Mouse (Mus musculus) heart, embryonic 16.5 days (tissue): ENCODE measurements around the gene Nexn. TPM values are rescaled to one million over a fixed set of nuclear protein-coding genes. Genes with fewer than 3 reads are reported as not detected.

Source experiments
- ATAC-seq: fragments of 200-750 bp; cut with Nextera tagmentation; replicated peaks from 2 replicates; pipeline ENCODE4 v1.8.0; 2017; ENCODE audit warnings: moderate number of reproducible peaks; ENCODE audit not compliant: insufficient read depth, low FRiP score; ENCODE audit errors: extremely low read depth
- H3K27ac ChIP-seq: fragments of 300-500 bp; sonication (generic); 2 replicates; pipeline ENCODE4 v1.5.1; 2014; ENCODE audit warnings: mild to moderate bottlenecking, low read length, control low read depth, moderate library complexity
- H3K27me3 ChIP-seq: fragments of 300-500 bp; sonication (generic); 2 replicates; pipeline ENCODE4 v1.6.1; 2014; ENCODE audit warnings: low read length, mixed read lengths; ENCODE audit not compliant: control insufficient read depth, insufficient read depth
- H3K36me3 ChIP-seq: fragments of 300-500 bp; sonication (generic); 2 replicates; pipeline ENCODE4 v1.6.1; 2014; ENCODE audit not compliant: control insufficient read depth, insufficient read depth
- H3K4me1 ChIP-seq: fragments of 300-500 bp; sonication (generic); 2 replicates; pipeline ENCODE4 v1.6.1; 2014; ENCODE audit warnings: low read length, mixed read lengths; ENCODE audit not compliant: control insufficient read depth, insufficient read depth
- H3K4me2 ChIP-seq: fragments of 300-500 bp; sonication (generic); 2 replicates; pipeline ENCODE4 v1.6.1; 2014; ENCODE audit warnings: low read depth, mild to moderate bottlenecking, control low read depth, low read length
- H3K4me3 ChIP-seq: fragments of 300-500 bp; sonication (generic); 2 replicates; pipeline ENCODE4 v1.5.1; 2014; ENCODE audit warnings: mild to moderate bottlenecking, control low read depth, low read length
- H3K9ac ChIP-seq: fragments of 300-500 bp; sonication (generic); 2 replicates; pipeline ENCODE4 v1.6.1; 2014; ENCODE audit warnings: low read length, control low read depth
- H3K9me3 ChIP-seq: fragments of 300-500 bp; sonication (generic); replicated peaks from 2 replicates; pipeline ENCODE4 v1.6.1; 2016; ENCODE audit warnings: low read length; ENCODE audit not compliant: control insufficient read depth
- WGBS: fragments of 180-500 bp; shearing (Covaris S2); extraction: QIAGEN DNeasy Blood & Tissue Kit; methylation state at CpG from one replicate; pipeline ENCODE4 v1.1.7; 2014; 5-methylcytosine and 5-hydroxymethylcytosine counted together
- polyA plus RNA-seq: library from polyadenylated mRNA; unstranded; fragments of >200 nt; fragmentation: Nextera tagmentation; extraction: Ambion mirVana; gene quantifications from 2 replicates; pipeline ENCODE4 v1.2.1, GENCODE M21; 2015

Nexn gene
- polyA plus RNA-seq, 1 experiment from 2014 or later, result 231 TPM

GRCm38 (mm10) chr3:152302991-152303390 lies 36.8 kb upstream of the Nexn start:
- H3K9ac ChIP-seq, result no peak overlapping the region

DNA sequence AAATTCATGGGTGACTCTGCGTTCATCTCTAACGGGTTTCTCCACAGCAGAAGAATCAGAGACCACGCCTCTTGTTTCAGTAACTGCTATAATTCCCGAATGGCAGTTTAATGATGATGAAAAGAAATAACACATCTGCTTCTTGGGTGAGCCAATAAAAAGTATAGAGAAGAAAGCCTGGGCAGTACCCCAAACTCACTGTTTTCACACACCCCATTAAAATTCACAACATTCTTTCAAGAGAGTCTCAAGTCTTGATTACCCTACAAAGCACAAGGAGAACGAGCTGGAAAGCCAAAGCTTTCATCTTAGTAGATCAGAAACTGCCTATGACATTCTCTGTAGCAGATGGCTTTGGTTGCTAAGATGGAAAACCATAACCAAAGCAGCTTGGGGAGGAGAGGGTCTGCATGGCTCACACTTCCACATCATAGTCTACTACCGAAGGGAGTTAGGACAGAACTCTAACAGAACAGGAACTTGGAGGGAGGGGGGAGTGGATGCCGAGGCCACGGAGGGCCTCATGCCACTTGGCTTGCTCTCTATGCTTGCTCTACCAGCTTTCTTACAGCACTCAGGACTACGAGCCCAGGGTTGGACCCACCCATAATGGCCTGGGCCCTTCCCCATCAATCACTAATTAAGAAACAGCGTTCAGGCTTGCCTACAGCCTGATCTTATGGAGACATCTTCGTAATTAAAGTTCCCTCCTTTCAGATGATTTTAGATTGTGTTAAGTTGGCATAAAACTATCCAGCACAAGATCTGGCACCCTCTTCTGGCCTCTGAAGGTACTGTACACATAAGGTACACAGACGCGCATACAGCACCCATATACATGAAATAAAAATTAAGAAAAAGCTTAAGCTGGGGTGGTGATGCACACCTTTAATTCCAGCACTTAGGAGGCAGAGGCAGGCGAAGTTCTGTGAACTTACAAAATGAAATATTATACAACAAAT lies 34.5 kb upstream of the Nexn start:
- 85% methylated on average over 14 of the region's 14 CpGs for WGBS
- H3K36me3 ChIP-seq, result peaks cover 13% of the 10 kb centered on the region
- ATAC-seq, result no peak
- no peak overlapping the region for H3K4me2 ChIP-seq
- H3K9me3 ChIP-seq, result no peaks in the 10 kb centered on the region; the same call in 1 of the 2 replicates
- no peaks in the 10 kb centered on the region for H3K27me3 ChIP-seq
- no peak overlapping the region for H3K9ac ChIP-seq
- no peak overlapping the region for H3K4me3 ChIP-seq
- H3K4me1 ChIP-seq, result peaks cover 26% of the 10 kb centered on the region
- H3K27ac ChIP-seq, result no peak overlapping the region; the same call in 1 of the 2 replicates

More at GRCm38 (mm10) chr3:152302991-152303390, 36.8 kb upstream of the Nexn start:
- Histone ChIP-seq H3K4me1 (peaks cover 45% of the 10 kb centered on the region), H3K36me3 (peaks cover 7% of the 10 kb centered on the region; the same call in 1 of the 2 replicates), H3K9me3 (no peaks in the 10 kb centered on the region; the same call in 1 of the 2 replicates), H3K4me2 (no peak overlapping the region), H3K4me3 (no peak overlapping the region), H3K27me3 (no peaks in the 10 kb centered on the region), H3K27ac (peak overlapping the region; percentile 98)
- WGBS, result 56% methylated on average over 9 of the region's 9 CpGs
- ATAC-seq, result no peak

- Histone ChIP-seq H3K9me3 (no peaks in the 10 kb centered on the region), H3K36me3 (peaks cover 7% of the 10 kb centered on the region), H3K9ac (no peak overlapping the region), H3K27ac (no peak overlapping the region), H3K4me2 (no peak overlapping the region), H3K4me3 (no peak overlapping the region), H3K27me3 (no peaks in the 10 kb centered on the region), H3K4me1 (peaks cover 11% of the 10 kb centered on the region)
- no peak for ATAC-seq
- WGBS, result 97% methylated on average over 5 of the region's 5 CpGs
Observed at GRCm38 (mm10) chr3:152295896-152296295, 29.7 kb upstream of the Nexn start.

DNA sequence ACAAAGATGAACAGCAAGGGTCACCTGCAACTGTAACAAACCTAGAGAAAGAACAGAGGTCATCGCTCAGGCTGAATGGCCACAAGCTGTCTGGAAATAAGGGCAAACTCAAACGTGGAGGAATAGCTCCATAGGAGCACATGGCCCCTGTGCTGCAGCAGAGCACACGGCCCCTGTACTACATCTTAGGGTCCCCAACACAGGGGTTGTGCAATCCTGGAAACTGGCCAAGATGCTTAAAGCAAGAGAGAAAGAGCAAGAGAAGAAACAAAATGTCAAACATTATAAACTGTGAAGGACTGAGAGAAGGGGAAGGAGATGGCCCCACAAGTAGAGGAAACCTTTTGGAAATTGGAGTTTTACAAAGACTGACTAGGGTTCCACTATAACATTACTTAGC lies 28.2 kb upstream of the Nexn start:
- 56% methylated on average over 3 of the region's 3 CpGs for WGBS
- Histone ChIP-seq H3K4me2 (no peak overlapping the region), H3K4me3 (no peak overlapping the region), H3K27me3 (no peaks in the 10 kb centered on the region), H3K4me1 (peaks cover 11% of the 10 kb centered on the region), H3K9me3 (no peaks in the 10 kb centered on the region), H3K36me3 (peaks cover 7% of the 10 kb centered on the region), H3K9ac (no peak overlapping the region), H3K27ac (no peak overlapping the region; the same call in 1 of the 2 replicates)
- no peak for ATAC-seq

DNA sequence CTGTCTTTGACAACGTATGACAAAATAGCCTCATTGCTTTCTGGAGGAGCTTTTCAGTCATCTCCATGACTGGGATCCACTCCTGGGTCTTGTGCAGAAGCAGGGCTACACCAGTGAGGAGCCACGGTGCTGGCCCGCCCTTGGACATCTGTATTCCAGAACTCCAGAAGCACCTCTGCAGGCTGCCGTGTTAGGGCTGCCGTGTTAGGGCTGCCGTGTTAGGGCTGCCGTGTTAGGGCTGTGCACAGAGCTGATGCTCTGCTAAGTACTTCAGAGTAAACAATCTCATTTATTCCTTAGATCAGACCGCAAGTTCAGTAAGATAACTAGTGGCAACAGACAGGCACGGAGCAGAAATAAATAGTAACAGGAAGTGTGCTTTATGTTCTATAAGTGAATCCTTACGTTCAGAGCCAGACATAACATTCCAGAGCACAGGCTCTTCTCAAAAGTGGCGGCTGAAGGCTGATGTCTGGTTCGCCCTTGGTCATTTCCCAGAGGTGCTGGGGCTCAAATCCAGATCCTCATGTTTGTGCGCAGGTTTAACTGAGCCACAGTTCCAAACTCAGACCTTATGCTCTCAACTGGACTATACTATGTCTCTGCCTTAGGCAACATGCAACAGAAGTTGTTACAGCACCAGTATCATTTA lies 27.5 kb upstream of the Nexn start:
- H3K36me3 ChIP-seq, result peaks cover 7% of the 10 kb centered on the region
- H3K27ac ChIP-seq, result peak overlapping the region; percentile 66
- H3K4me3 ChIP-seq, result no peak overlapping the region
- peak overlapping the region; percentile 19 for H3K4me2 ChIP-seq
- peaks cover 13% of the 10 kb centered on the region for H3K4me1 ChIP-seq
- no peak overlapping the region for H3K9ac ChIP-seq
- H3K27me3 ChIP-seq, result no peaks in the 10 kb centered on the region
- ATAC-seq, result peak; percentile 63
- H3K9me3 ChIP-seq, result no peaks in the 10 kb centered on the region
- WGBS, result 37% methylated on average over 13 of the region's 13 CpGs

GRCm38 (mm10) chr3:152291895-152292294 lies 25.7 kb upstream of the Nexn start:
- Histone ChIP-seq H3K36me3 (peaks cover 10% of the 10 kb centered on the region), H3K27me3 (no peaks in the 10 kb centered on the region), H3K27ac (no peak overlapping the region), H3K4me1 (peaks cover 13% of the 10 kb centered on the region), H3K9ac (no peak overlapping the region), H3K4me2 (no peak overlapping the region), H3K9me3 (no peaks in the 10 kb centered on the region), H3K4me3 (no peak overlapping the region)
- 70% methylated on average over 6 of the region's 6 CpGs for WGBS
- no peak for ATAC-seq

- Histone ChIP-seq H3K4me1 (peaks cover 13% of the 10 kb centered on the region), H3K4me2 (no peak overlapping the region), H3K4me3 (no peak overlapping the region), H3K27ac (no peak overlapping the region), H3K9me3 (no peaks in the 10 kb centered on the region), H3K36me3 (peaks cover 12% of the 10 kb centered on the region), H3K9ac (no peak overlapping the region), H3K27me3 (no peaks in the 10 kb centered on the region)
- ATAC-seq, result no peak
- 87% methylated on average over 17 of the region's 17 CpGs for WGBS
Observed at GRCm38 (mm10) chr3:152290175-152290798, 24.1 kb upstream of the Nexn start.

DNA sequence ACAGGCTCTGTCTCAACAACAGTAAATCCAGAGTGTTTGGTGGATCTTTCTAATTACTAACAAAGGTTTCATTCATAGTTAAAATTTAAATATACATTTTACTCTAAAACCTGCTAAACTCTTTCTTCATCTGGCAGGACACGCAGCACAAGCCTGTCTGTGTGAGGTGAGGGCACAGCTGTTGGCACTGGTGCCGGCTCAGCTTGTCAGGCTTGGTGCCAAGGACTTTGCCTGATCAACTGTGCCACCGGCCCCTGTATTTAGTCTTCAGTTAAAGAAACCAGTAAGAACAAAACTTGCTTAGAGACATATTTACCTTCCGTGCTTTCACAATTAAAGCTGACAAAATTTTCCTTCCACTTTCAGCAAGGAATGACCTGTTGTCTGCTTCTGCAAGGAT lies 22.6 kb upstream of the Nexn start:
- Histone ChIP-seq H3K4me1 (peaks cover 9% of the 10 kb centered on the region), H3K27ac (peak overlapping the region; percentile 16; the same call in 1 of the 2 replicates), H3K4me2 (no peak overlapping the region), H3K9me3 (no peaks in the 10 kb centered on the region), H3K9ac (no peak overlapping the region), H3K36me3 (peaks cover 15% of the 10 kb centered on the region), H3K27me3 (no peaks in the 10 kb centered on the region), H3K4me3 (no peak overlapping the region)
- no peak for ATAC-seq
- WGBS, result 62% methylated on average over 4 of the region's 4 CpGs
